Mouse (Mus musculus): ENCODE results near the gene Tcf3. TPM values are rescaled to one million over a fixed set of nuclear protein-coding genes. Genes with fewer than 3 reads are reported as not detected.

Gene Tcf3
- total and polyA plus RNA-seq, 3 experiments = 125 to 258 TPM; not detected in 1

DNA sequence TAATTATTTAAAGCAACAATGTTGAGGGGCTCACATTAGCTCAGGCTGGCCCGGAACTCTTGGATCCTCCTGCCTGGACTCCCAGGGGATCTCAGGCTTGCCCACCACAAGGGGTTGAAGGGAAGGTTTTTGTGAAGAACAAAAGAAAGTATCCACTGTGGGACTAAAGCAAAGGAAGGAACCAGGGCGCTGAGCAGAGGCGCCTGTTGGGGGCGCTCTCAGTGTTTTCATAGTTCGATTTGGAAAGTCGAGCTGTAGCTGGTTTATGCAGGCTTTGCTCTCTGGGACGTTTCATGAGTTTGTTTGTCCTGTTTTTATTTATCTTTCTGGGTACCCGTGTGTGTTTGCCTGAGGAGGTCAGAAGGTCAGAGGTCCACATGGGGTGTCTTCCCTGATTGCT, 8.2 kb upstream of the Tcf3 start:
- Histone ChIP-seq H3K9ac (ENCODE audit: control insufficient read depth, low read depth, low read length, poor library complexity, severe bottlenecking) (no peak overlapping the region), H3K36me3 (ENCODE audit: control insufficient read depth in 1 of 2, insufficient read depth in 2 of 2, low read length in 2 of 2) (no peaks in the 10 kb centered on the region; a peak in 2 of 4 replicates), H3K27me3 (ENCODE audit: control insufficient read depth in 1 of 2, insufficient read depth in 2 of 2, low read length in 2 of 2) (no peaks in the 10 kb centered on the region), H3K4me1 (ENCODE audit: control insufficient read depth in 1 of 2, insufficient read depth in 2 of 2, low read length in 2 of 2) (peaks cover 6 to 22% of the 10 kb centered on the region in 2 experiments), H3K79me2 (ENCODE audit: control insufficient read depth, insufficient read depth, low read length, poor library complexity) (no peaks in the 10 kb centered on the region), H3K9me3 (replicated peaks; ENCODE audit: insufficient read depth, low read length) (no peaks in the 10 kb centered on the region), H3K4me3 (ENCODE audit: control insufficient read depth in 1 of 2, insufficient read depth in 1 of 2, low read depth in 2 of 2, low read length in 2 of 2) (no peak overlapping the region), H3K27ac (ENCODE audit: control insufficient read depth, low read depth, low read length) (no peak overlapping the region)
- TF ChIP-seq RAD21 (IDR thresholded peaks at IDR 0.05; ENCODE audit: low read depth, low read length) (0 out of 2 replicates have a peak, but pooled peaks have one; percentile 7), CTCF (IDR thresholded peaks at IDR 0.05 in 2 of 3, conservative IDR thresholded peaks at IDR 0.05 in 1 of 3; ENCODE audit: control insufficient read depth in 1 of 3, insufficient read depth in 1 of 3, low read depth in 2 of 3, low read length in 3 of 3, poor library complexity in 1 of 3, severe bottlenecking in 1 of 3) (peak; percentile 29 to 68 (median 52); a peak in 4 of 6 replicates), GABPA (IDR thresholded peaks at IDR 0.05; ENCODE audit: low read depth, low read length) (no peak), ZKSCAN1 (IDR thresholded peaks at IDR 0.05; ENCODE audit: low read depth, low read length) (no peak)
- DNase-seq (ENCODE audit: low read depth, low spot score) = peak; percentile 44

DNA sequence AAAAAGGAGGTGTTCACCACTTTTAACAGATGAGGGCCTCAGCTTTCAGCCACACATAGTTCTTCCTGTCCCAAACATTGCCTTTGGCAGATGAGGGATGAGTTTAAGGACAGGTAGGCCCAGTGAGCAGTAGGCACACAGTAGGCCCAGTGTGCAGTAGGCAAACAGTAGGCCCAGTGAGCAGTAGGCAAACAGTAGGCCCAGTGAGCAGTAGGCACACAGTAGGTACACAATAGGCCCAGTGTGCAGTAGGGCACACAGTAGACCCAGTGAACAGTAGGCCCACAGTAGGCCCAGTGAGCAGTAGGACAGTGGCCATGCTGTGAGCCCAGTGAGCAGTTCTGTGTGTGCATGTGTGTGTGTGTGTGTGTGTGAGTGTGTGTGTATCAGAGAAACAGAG, 6.6 kb upstream of the Tcf3 start:
- Histone ChIP-seq H3K79me2 (ENCODE audit: control insufficient read depth, insufficient read depth, low read length, poor library complexity) (no peaks in the 10 kb centered on the region), H3K4me1 (ENCODE audit: control insufficient read depth in 1 of 2, insufficient read depth in 2 of 2, low read length in 2 of 2) (peaks cover 13 to 31% of the 10 kb centered on the region in 2 experiments), H3K27me3 (ENCODE audit: control insufficient read depth in 1 of 2, insufficient read depth in 2 of 2, low read length in 2 of 2) (no peaks in the 10 kb centered on the region), H3K9me3 (replicated peaks; ENCODE audit: insufficient read depth, low read length) (no peaks in the 10 kb centered on the region), H3K27ac (ENCODE audit: control insufficient read depth, low read depth, low read length) (no peak overlapping the region), H3K4me3 (ENCODE audit: control insufficient read depth in 1 of 2, insufficient read depth in 1 of 2, low read depth in 2 of 2, low read length in 2 of 2) (no peak overlapping the region), H3K36me3 (ENCODE audit: control insufficient read depth in 1 of 2, insufficient read depth in 2 of 2, low read length in 2 of 2) (peaks cover 0 to 10% of the 10 kb centered on the region in 2 experiments; a peak in 2 of 4 replicates), H3K9ac (ENCODE audit: control insufficient read depth, low read depth, low read length, poor library complexity, severe bottlenecking) (no peak overlapping the region)
- DNase-seq (ENCODE audit: low read depth, low spot score) = no peak
- TF ChIP-seq TAL1 (IDR thresholded peaks at IDR 0.05; ENCODE audit: low read length) = no peak
- TF ChIP-seq ZKSCAN1 (IDR thresholded peaks at IDR 0.05; ENCODE audit: low read depth, low read length) = peak; percentile 75

DNA sequence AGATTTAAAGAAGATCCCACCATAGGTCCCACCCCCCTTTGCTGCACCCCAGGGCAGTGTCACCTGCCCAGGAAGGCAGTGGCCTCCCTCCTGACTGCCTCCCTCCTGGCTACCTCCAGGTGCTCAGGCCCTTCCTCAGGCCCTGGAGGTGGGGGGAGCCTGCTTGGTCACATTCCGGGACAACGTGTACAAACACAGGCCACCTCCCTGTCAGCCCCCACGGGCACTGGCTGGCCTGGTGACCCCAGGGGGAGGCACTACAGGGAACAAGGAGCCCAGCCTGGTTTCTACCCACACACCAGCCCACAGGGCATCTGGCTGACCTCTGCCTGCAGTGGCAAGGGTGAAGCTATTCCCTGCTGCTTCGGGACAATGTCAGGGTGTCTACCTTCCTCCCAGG, 4.5 kb upstream of the Tcf3 start:
- Histone ChIP-seq H3K4me1 (ENCODE audit: control insufficient read depth in 1 of 2, insufficient read depth in 2 of 2, low read length in 2 of 2) (peaks cover 6 to 25% of the 10 kb centered on the region in 2 experiments; a peak in 3 of 4 replicates), H3K36me3 (ENCODE audit: control insufficient read depth in 1 of 2, insufficient read depth in 2 of 2, low read length in 2 of 2) (peaks cover 0 to 15% of the 10 kb centered on the region in 2 experiments; a peak in 2 of 4 replicates), H3K27ac (ENCODE audit: control insufficient read depth, low read depth, low read length) (no peak overlapping the region), H3K9ac (ENCODE audit: control insufficient read depth, low read depth, low read length, poor library complexity, severe bottlenecking) (no peak overlapping the region), H3K27me3 (ENCODE audit: control insufficient read depth in 1 of 2, insufficient read depth in 2 of 2, low read length in 2 of 2) (no peaks in the 10 kb centered on the region), H3K9me3 (replicated peaks; ENCODE audit: insufficient read depth, low read length) (no peaks in the 10 kb centered on the region), H3K4me3 (ENCODE audit: control insufficient read depth in 1 of 2, insufficient read depth in 1 of 2, low read depth in 2 of 2, low read length in 2 of 2) (no peak overlapping the region), H3K79me2 (ENCODE audit: control insufficient read depth, insufficient read depth, low read length, poor library complexity) (peaks cover 4% of the 10 kb centered on the region)
- no peak for TF ChIP-seq HCFC1 (IDR thresholded peaks at IDR 0.05; ENCODE audit: low read depth, low read length)
- TF ChIP-seq ZKSCAN1 (IDR thresholded peaks at IDR 0.05; ENCODE audit: low read depth, low read length) = no peak
- no peak for TF ChIP-seq SMC3 (IDR thresholded peaks at IDR 0.05; ENCODE audit: low read depth, low read length)
- no peak for TF ChIP-seq ZMIZ1 (IDR thresholded peaks at IDR 0.05; ENCODE audit: low read depth, low read length)
- no peak for TF ChIP-seq POLR2A (IDR thresholded peaks at IDR 0.05; ENCODE audit: control insufficient read depth in 1 of 2, insufficient read depth in 1 of 2, low read depth in 1 of 2, low read length in 2 of 2, poor library complexity in 1 of 2)
- no peak for TF ChIP-seq POLR2AphosphoS2 (IDR thresholded peaks at IDR 0.05; ENCODE audit: low read length)
- TF ChIP-seq USF1 (IDR thresholded peaks at IDR 0.05; ENCODE audit: low read depth, low read length) = no peak
- TF ChIP-seq KAT2A (conservative IDR thresholded peaks at IDR 0.05; ENCODE audit: low read depth, low read length) = no peak
- TF ChIP-seq MYB (IDR thresholded peaks at IDR 0.05; ENCODE audit: low read depth, low read length) = no peak
- TF ChIP-seq RCOR1 (IDR thresholded peaks at IDR 0.05; ENCODE audit: low read depth, low read length) = no peak
- no peak for TF ChIP-seq RAD21 (IDR thresholded peaks at IDR 0.05; ENCODE audit: low read depth, low read length)
- no peak for TF ChIP-seq MAZ (IDR thresholded peaks at IDR 0.05; ENCODE audit: low read depth, low read length)
- no peak for TF ChIP-seq ETS1 (IDR thresholded peaks at IDR 0.05; ENCODE audit: low read depth, low read length)
- no peak for TF ChIP-seq E2F4 (IDR thresholded peaks at IDR 0.05; ENCODE audit: borderline replicate concordance, low read depth, low read length)
- no peak for TF ChIP-seq ZC3H11A (IDR thresholded peaks at IDR 0.05; ENCODE audit: low read depth, low read length)
- TF ChIP-seq CHD2 (IDR thresholded peaks at IDR 0.05; ENCODE audit: low read length) = no peak
- DNase-seq (ENCODE audit: low read depth, low spot score) = no peak
